Mouse (Mus musculus) B cell, adult 67 days (primary cell): Measurements from ENCODE around the gene Ccn1. TPM values are rescaled to one million over a fixed set of nuclear protein-coding genes. Genes with fewer than 3 reads are reported as not detected.

Experiments used
- total RNA-seq, 2 experiments: library from RNA; stranded (reverse); gene quantifications; 4 replicates each; pipeline ENCODE4 v1.2.4; 2023

Ccn1 gene
- not detected for total RNA-seq

DNA sequence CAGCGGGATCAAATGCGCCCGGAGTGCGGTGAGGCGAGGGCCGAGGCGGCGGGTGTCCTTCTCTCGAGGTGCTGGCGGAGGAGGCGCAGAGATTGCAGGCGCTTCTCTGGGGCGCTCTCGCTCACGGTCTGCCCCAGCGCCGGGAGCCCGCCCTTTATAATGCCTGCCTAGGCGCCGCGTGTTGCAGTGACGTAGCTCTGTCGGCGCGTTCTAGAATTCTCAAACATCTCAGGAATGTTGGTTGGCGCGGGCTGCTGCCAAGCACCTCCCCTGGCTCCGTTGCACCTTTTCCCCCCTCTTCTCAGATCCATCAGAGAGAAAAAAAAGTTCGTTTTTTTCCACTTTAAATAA, at the start of gene Ccn1:
Ccn1 (minus strand) TSS at position 130 of the 351 bp plus-strand sequence.

Other genes starting within 250 kb of the Ccn1 start
- 10 to 100 TPM; 21.6 to 24.5 TPM for gene Znhit6, start 73.8 kb downstream of the Ccn1 start, total RNA-seq
- gene Ddah1, start 108.7 kb upstream of the Ccn1 start, total RNA-seq = not detected